Mouse (Mus musculus) midbrain, embryonic 10.5 days (tissue): ENCODE measurements around the gene C8a. TPM values are rescaled to one million over a fixed set of nuclear protein-coding genes. Genes with fewer than 3 reads are reported as not detected.
A peak's percentile ranks its signal among the peaks of the same experiment; 100 is the strongest.

Experiments used
- DNase-seq: peaks from one replicate; pipeline ENCODE4 v3.0.0-alpha.2; 2017; ENCODE audit warnings: low spot score
- H3K27ac ChIP-seq: fragments of 300-500 bp; sonication (generic); replicated peaks from 2 replicates; pipeline ENCODE4 v1.5.1; 2016; ENCODE audit warnings: mild to moderate bottlenecking
- H3K27me3 ChIP-seq: fragments of 300-500 bp; sonication (generic); 2 replicates; pipeline ENCODE4 v1.6.1; 2016; ENCODE audit warnings: low read depth, mild to moderate bottlenecking; ENCODE audit not compliant: poor library complexity, severe bottlenecking
- H3K36me3 ChIP-seq: fragments of 300-500 bp; sonication (generic); 2 replicates; pipeline ENCODE4 v1.6.1; 2016; ENCODE audit warnings: mild to moderate bottlenecking, moderate library complexity
- H3K4me1 ChIP-seq: fragments of 300-500 bp; sonication (generic); 2 replicates; pipeline ENCODE4 v1.6.1; 2016
- H3K4me3 ChIP-seq: fragments of 300-500 bp; sonication (generic); 2 replicates; pipeline ENCODE4 v1.5.1; 2016; ENCODE audit warnings: mild to moderate bottlenecking, moderate library complexity
- H3K9me3 ChIP-seq: fragments of 300-500 bp; sonication (generic); replicated peaks from 2 replicates; pipeline ENCODE4 v1.6.1; 2016; ENCODE audit warnings: mild to moderate bottlenecking
- WGBS: fragments of 180-500 bp; shearing (Covaris S2); methylation state at CpG from one replicate; pipeline ENCODE4 v1.1.7; 2016; 5-methylcytosine and 5-hydroxymethylcytosine counted together
- polyA plus RNA-seq: library from polyadenylated mRNA; unstranded; fragments of >200 nt; fragmentation: Nextera tagmentation; extraction: Ambion mirVana; gene quantifications from 2 replicates; pipeline ENCODE4 v1.2.1, GENCODE M21; 2016

The C8a gene
- 0.24 TPM in 1 of 2 replicates, not detected in the other for polyA plus RNA-seq

DNA sequence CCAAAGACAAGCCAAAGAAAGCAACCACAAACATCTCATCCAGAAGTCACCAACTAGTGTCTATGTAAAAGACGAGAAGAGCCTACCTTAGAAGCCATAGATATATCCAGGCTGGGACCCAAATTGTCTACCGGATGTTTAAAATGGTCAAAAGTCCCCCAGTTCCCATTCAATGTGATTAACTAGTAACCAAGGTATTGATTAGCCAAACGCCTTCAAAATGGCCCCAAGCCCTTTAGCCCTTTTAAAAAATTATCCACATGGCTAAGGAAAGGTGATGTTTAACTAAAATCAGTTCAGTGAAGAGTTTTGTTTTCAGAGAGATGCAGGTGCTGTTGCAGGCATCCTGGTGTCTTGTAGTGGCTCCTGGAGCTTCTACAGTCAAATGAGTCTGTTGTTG lies at the start of gene C8a:
TSS of gene C8a (minus strand) at position 76 of the 400 bp plus-strand sequence.
- Histone ChIP-seq H3K27ac (no peak within 1 kb of the TSS), H3K36me3 (no peaks in the 10 kb centered on the region), H3K9me3 (no peaks in the 10 kb centered on the region), H3K4me1 (no peaks in the 10 kb centered on the region), H3K27me3 (no peaks in the 10 kb centered on the region), H3K4me3 (no peak within 1 kb of the TSS)
- WGBS: 89% methylated on average over 3 of the region's 3 CpGs
- DNase-seq: no peak

DNA sequence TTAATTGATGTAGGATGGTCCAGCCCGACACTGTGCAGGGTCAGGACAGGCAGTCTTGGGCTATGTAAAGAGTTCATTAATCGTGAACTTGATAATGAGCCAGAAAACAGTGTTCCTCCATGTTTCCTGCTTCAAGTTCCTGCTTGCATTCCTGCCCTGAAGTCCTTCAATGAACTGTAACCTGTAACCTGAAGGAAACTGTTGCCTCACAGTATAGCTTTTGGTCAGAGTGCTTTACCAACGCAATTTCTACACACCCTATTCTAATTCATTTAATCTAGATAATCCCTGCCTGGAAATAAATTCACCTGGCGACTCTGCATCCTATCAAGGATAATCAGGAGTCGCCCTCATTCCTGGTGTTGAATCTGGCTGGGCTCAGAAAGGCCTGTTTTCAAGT lies 49.2 kb upstream of the C8a start:
- WGBS: 88% methylated on average over 5 of the region's 5 CpGs
- Histone ChIP-seq H3K9me3 (no peaks in the 10 kb centered on the region), H3K4me1 (no peaks in the 10 kb centered on the region), H3K36me3 (no peaks in the 10 kb centered on the region), H3K27me3 (no peaks in the 10 kb centered on the region), H3K4me3 (no peak overlapping the region), H3K27ac (no peak overlapping the region)
- DNase-seq: no peak

DNA sequence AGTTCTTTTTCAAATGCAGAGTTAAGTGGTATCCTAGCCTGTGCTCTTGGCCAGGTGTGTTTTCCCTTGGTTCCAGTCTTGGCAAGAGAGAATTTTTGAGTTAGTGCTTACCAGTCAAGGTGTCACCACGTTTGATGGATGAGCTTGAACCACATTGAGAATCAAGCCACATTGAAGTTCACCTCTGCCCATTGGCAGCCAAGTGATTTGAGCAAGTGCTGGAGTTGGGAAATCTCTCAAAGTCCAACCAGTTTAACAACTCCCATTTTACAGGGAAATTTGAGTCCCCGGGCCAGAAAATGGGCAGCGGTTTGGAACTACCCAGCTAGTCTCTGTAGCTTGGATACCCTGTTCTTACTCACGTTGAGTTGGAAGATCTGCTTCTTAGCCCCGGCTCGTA lies 41.8 kb upstream of the C8a start:
- DNase-seq: no peak
- Histone ChIP-seq H3K36me3 (no peaks in the 10 kb centered on the region), H3K4me3 (no peak overlapping the region), H3K27me3 (peaks cover 19% of the 10 kb centered on the region), H3K27ac (no peak overlapping the region), H3K9me3 (no peaks in the 10 kb centered on the region), H3K4me1 (peaks cover 7% of the 10 kb centered on the region)
- WGBS: 88% methylated on average over 6 of the region's 6 CpGs

DNA sequence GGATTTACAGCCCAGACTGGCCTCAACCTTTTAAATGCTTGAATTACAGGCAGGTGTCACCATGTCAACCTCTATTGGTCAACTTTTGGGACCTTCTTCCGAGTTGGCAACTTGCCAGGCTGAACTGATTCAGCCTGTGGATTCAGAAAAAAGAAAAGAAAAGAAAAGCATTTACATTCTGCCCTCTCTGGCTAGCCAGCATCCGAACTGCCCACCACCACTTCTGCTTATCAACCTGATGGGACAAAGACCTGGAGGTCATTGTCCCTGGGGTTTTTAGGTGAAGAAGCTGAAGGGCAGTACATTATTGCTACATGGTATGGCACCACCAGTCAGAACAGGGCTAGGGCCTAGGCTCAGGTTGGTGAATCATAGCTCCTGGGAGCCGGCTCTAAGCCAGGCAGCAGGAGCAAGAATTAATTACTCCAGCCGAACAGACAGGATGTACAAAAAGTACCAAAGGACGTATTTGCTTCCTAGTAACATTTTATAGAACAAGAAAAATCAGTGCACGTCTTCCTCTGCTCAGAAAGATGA lies 38.6 kb upstream of the C8a start:
- Histone ChIP-seq H3K36me3 (no peaks in the 10 kb centered on the region), H3K4me3 (no peak overlapping the region), H3K27me3 (peaks cover 30% of the 10 kb centered on the region), H3K9me3 (no peaks in the 10 kb centered on the region), H3K4me1 (peaks cover 12% of the 10 kb centered on the region), H3K27ac (no peak overlapping the region)
- no peak for DNase-seq
- 85% methylated on average over 6 of the region's 6 CpGs for WGBS

DNA sequence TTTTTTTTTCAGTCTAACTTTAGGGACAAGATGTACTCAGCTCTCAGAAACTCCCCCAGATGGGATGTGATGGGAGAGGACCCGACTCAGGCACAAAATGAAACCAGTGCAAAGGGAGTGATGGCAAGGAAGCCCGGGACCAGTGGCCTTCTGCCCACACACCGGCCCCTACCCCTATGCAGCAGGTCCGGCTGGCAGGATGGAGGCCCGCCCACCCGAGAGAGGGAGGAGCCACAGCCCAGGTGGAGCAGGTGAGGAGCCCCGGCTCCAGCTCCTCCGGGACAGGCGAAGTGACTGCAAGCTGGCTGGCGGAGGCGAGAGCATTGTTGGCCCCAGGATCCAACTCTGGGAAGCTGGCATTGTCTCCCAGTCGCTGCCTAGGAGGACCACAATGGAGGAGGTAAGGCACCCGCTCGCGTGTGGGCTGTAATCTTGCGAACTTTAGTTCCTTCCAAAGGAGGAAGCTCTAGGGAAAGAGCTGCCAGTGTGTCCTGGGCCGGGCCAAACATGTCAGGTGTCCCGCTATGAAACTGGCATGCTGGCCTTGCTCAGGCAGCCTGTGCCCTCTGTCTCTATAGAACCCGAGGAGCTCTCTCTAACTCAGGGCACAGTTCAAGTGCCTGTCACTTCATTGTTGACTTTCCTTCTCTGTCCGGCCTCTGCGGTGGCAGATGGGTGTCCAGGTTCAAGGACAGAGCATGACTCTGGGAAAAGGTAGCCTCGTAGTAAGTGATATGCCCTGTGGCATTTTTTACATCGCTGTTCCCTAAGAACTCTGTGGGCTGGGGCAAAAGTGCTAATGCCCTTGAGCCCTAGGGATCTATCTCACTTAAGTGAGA lies 37.3 kb upstream of the C8a start, which contains the start of gene Fyb2:
TSS of gene Fyb2 (plus strand) at position 166 of the 839 bp plus-strand sequence.
- H3K4me3 ChIP-seq: peak within 1 kb of the TSS; percentile 38

DNA sequence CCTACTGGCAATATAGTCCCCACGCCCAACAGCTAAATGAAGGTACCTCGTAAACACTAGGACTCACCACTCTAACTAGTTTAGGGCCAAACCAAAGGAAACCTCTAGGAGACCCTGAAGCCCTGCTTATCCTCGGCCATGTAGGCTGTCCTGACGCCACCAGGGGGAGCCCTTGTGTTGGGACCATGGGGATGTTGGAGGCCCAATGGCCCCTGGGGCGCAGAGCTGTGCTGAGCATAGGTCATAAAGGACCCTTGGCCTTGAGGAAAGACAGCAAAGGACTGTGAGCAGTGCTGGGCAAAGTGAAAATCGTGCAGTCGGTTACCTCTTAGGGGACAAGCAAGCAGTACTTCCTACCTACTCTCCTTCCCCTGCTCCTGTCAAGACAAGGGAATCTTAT lies 35.5 kb upstream of the C8a start:
- Histone ChIP-seq H3K9me3 (no peaks in the 10 kb centered on the region), H3K27me3 (peaks cover 30% of the 10 kb centered on the region), H3K4me1 (peaks cover 12% of the 10 kb centered on the region), H3K4me3 (no peak overlapping the region), H3K27ac (no peak overlapping the region), H3K36me3 (no peaks in the 10 kb centered on the region)
- WGBS: 35% methylated on average over 7 of the region's 7 CpGs
- DNase-seq: peak; percentile 74

More for the DNA sequence above, 37.3 kb upstream of the C8a start, which contains the start of gene Fyb2:
- H3K27ac ChIP-seq: 0 out of 2 replicates have a peak within 1 kb of the TSS, but pooled peaks have one; percentile 38
- H3K27me3 ChIP-seq: peaks cover 30% of the 10 kb centered on the region
- no peak for DNase-seq
- no peaks in the 10 kb centered on the region for H3K9me3 ChIP-seq
- 18% methylated on average over 23 of the region's 23 CpGs for WGBS
- no peaks in the 10 kb centered on the region for H3K36me3 ChIP-seq
- H3K4me1 ChIP-seq: peaks cover 12% of the 10 kb centered on the region

DNA sequence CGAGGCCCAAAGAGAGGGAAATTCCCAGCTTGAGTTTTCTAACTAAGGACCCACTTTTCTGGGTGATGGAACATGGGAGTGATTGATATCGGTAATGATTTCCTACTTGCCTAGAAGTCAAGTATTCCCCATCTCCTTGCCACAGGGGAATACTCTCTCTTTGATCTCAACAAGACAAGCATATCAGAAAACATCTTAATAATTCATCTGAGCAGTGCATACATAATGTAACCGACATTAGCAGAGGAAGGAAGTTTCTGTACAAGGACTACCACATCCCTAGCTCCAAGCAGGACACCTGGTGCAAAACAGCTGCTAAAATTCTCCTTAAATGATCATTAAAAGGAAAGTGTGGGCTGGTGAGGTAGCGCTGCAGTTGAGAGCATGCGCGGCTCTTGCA lies 28.9 kb upstream of the C8a start:
- 90% methylated on average over 6 of the region's 6 CpGs for WGBS
- Histone ChIP-seq H3K4me1 (no peaks in the 10 kb centered on the region), H3K27ac (no peak overlapping the region), H3K27me3 (no peaks in the 10 kb centered on the region), H3K36me3 (no peaks in the 10 kb centered on the region), H3K4me3 (no peak overlapping the region), H3K9me3 (no peaks in the 10 kb centered on the region; the same call in 1 of the 2 replicates)
- no peak for DNase-seq

DNA sequence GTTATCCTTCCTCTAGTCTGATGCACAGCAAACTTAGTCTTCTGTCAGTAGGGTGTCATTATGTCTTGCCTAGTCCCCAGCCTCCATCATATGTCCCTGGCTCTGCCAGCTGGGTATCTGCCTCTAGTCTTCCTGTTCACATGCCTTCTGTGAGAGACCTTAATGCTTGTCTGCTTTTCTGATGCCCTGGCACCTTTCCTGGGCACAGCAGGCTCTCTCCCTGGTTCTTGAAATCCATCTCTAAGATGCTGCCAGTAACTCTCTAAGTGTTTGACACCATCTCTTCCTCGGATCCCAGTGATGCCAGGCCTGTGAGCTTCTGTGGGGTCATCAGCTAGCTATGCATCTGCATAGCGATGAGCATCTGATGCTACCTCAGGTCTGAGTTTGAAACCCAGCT lies 26.6 kb upstream of the C8a start:
- Histone ChIP-seq H3K36me3 (no peaks in the 10 kb centered on the region), H3K27ac (no peak overlapping the region), H3K27me3 (no peaks in the 10 kb centered on the region), H3K4me1 (no peaks in the 10 kb centered on the region), H3K9me3 (no peaks in the 10 kb centered on the region; the same call in 1 of the 2 replicates), H3K4me3 (no peak overlapping the region)
- DNase-seq: no peak
- 88% methylated on average over 2 of the region's 2 CpGs for WGBS

DNA sequence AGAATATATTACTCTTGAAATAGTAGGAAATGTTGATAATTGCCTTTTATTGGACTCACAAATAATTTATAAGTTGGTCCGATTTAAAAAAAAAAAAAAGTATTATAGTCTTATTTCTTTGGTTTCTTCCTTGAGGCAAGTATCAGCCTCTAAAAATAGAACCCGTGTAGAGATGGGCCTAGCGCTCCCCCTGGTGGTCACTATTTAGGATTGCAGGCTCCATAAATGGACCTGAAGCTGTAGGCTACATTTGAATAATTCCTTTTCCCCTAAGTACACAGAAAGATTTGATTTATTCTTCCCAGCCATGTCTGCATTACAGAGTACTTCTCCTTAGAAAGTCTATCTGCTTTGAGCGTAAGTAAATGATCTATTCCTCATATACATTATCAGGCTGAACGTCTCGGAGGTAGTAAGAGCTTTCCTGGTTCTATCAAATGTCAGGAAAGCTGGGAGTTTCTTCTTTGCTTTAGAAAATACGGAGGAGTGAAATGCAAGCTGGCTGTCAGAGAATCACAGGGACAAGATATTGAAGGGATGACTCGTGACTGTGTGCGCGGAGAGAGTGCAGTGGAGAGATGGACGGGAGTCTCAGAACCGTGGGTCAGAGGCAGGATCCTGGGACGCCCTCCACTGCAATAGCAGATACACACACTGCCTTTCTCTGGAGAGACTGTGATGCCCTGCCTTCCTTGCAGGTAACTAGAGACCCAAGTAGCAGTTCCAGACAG lies 18.0 kb upstream of the C8a start:
- Histone ChIP-seq H3K36me3 (no peaks in the 10 kb centered on the region), H3K27ac (no peak overlapping the region), H3K9me3 (no peaks in the 10 kb centered on the region), H3K27me3 (no peaks in the 10 kb centered on the region), H3K4me1 (peaks cover 14% of the 10 kb centered on the region; the same call in 1 of the 2 replicates), H3K4me3 (no peak overlapping the region)
- 61% methylated on average over 13 of the region's 13 CpGs for WGBS
- DNase-seq: peak; percentile 40

DNA sequence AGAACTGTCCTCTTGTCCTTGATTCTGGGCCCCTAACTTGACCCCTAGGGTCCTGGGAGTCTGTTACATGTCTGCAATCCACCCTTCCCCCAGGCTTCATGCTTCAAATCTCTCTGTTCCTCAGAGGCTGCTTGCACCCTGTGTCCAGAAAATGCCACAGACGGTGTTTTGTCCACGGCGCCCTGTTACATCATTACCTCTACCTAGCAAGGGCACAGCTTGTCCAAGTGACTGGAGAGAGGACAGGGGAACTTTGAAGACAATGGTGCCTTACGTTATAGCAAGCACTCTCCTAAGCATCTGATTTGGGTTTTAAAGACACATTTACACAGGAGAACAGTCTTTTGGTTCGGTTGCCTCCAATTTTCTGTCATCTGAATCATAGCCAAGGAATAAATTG lies 17.4 kb upstream of the C8a start:
- peaks cover 19% of the 10 kb centered on the region; the same call in 1 of the 2 replicates for H3K4me1 ChIP-seq
- H3K27ac ChIP-seq: no peak overlapping the region
- H3K27me3 ChIP-seq: no peaks in the 10 kb centered on the region
- H3K4me3 ChIP-seq: no peak overlapping the region
- H3K36me3 ChIP-seq: no peaks in the 10 kb centered on the region
- DNase-seq: no peak
- 79% methylated on average over 5 of the region's 5 CpGs for WGBS
- no peaks in the 10 kb centered on the region for H3K9me3 ChIP-seq

DNA sequence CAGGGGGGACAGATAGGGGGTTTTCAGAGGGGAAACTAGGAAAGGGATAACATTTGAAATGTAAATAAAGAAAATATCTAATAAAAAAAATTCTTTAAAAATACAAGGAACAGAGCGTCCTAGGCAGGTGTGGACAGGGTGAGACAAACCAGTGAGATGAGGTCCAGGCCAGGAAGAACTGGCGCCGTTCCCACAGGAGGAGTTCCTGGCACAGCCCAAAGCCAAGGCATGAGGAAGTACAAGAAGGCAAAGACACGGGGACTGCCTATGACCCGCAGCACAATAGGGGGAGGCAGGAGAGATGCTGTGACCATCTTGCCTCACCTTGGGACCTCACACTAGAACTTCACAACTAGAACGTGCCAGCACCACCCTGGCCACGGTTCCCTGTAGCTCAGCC lies 15.5 kb upstream of the C8a start:
- 88% methylated on average over 7 of the region's 7 CpGs for WGBS
- H3K4me1 ChIP-seq: peaks cover 30% of the 10 kb centered on the region
- DNase-seq: no peak
- H3K36me3 ChIP-seq: no peaks in the 10 kb centered on the region
- no peaks in the 10 kb centered on the region for H3K27me3 ChIP-seq
- no peak overlapping the region for H3K4me3 ChIP-seq
- no peaks in the 10 kb centered on the region for H3K9me3 ChIP-seq
- no peak overlapping the region for H3K27ac ChIP-seq

DNA sequence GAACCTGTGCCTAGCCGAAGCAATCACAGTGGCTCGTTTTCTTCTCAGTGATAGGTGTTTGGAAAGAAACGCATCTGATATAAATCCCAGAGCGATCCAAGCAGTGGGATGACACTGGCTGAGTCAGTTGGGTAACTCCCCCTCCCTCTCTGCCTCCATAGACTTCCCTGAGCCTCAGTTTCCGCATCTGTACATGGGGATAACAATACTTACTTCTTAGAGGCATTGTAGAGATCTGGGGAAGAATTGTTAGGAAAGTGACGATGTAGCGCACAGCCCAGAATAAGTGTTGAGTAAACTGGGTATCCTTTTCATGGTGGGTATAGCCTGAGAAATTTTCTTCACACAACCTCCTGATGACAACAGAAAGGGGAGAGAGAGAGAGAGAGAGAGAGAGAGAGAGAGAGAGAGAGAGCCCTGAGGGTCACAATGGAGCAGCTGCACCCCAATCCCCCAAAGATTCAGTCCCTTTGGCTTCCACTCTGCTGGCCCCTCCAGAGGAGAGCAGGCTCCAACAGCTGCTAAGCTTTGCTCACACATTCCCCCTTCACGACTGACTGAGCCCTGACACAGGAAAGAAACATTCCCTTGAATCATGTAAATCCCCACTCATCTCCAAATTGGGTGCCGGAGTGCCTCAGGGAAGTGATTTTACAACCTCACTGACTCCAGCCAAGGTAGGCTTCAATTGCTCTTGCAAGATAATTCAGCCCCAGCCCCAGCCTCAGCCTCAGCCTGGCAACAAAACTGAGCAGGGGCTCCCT lies 12.5 kb upstream of the C8a start:
- Histone ChIP-seq H3K4me1 (peaks cover 42% of the 10 kb centered on the region), H3K27ac (0 out of 2 replicates have a peak overlapping the region, but pooled peaks have one; percentile 7), H3K9me3 (no peaks in the 10 kb centered on the region), H3K36me3 (no peaks in the 10 kb centered on the region), H3K27me3 (no peaks in the 10 kb centered on the region), H3K4me3 (no peak overlapping the region)
- no peak for DNase-seq
- WGBS: 76% methylated on average over 9 of the region's 9 CpGs
